Mouse (Mus musculus) kidney, adult 11 months (tissue): ENCODE results near the gene Olfr616.
"Not testable (repeated sequence)": the region's sequence is repeated elsewhere in the genome, so short reads cannot be mapped to it uniquely, and the experiment has no call there.

ENCODE experiments used
- DNase-seq: peaks from one replicate; pipeline ENCODE4 v3.0.0; 2022

Gene Olfr616

GRCm38 (mm10) chr7:103569043-103569442, at the start of gene Olfr616:
Olfr616 (minus strand) TSS chr7:103569143.
- DNase-seq = no peak

GRCm38 (mm10) chr7:103612434-103612833, 43.5 kb upstream of the Olfr616 start, which contains the start of gene Olfr620:
Olfr620 (minus strand) TSS chr7:103612534.
- no peak for DNase-seq

GRCm38 (mm10) chr7:103607425-103607824, 38.5 kb upstream of the Olfr616 start:
- DNase-seq = no peak

GRCm38 (mm10) chr7:103600275-103600674, 31.3 kb upstream of the Olfr616 start, which contains the start of gene Olfr619:
Olfr619 (plus strand) TSS chr7:103600575.
- no peak for DNase-seq

- no peak for DNase-seq
Measured at GRCm38 (mm10) chr7:103589803-103590202, 20.9 kb upstream of the Olfr616 start, which contains the start of gene Olfr618. Olfr618 (plus strand) TSS chr7:103590103.

DNA sequence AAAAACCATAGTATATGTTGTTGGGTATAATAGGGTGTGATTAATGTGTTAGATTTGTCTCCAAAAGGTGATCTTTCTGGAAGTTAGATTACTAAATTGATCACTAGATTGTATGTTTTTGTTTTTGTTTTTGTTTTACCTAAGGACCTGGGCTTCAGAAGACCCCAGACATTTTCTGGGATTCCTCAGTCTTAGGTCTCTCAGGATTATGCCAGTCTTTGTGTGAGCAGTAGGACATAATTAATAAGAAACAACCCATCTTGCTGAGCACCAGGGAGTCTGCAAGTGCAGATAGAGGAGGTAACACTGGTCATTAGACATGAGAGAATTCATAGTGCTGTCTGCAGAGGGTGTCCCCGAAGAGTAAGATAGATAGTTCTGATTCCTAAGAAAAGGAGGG, 3.8 kb upstream of the Olfr616 start, which contains the start of gene Olfr617:
Gene Olfr617 (plus strand): TSS at position 301 of the 400 bp plus-strand sequence.
- DNase-seq = no peak

GRCm38 (mm10) chr7:103555779-103556178, 13.2 kb downstream of the Olfr616 start, which contains the start of gene Olfr615:
Olfr615 (plus strand) TSS chr7:103556079.
- no peak for DNase-seq

GRCm38 (mm10) chr7:103547774-103548173, 21.2 kb downstream of the Olfr616 start, which contains the start of gene Olfr613:
Olfr613 (plus strand) TSS chr7:103548074.
- DNase-seq = no peak

DNA sequence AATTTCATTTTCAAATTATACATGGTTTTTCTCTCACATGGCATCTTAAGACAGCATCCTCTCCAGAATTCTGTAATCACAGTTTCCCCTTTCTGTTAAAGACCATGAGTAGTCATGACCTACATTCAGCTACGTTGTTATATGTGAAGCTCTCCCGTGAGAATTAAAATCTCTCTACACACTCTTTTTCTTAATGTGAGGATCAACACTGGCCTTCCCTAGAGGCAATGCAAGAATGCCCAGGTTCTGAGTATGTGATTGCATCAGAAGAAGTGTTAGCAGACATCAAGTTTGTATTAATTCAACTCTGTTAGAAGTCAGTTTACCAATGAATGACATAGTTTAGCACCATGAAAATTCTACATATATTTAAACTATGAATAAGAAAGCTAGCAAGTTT, 26.3 kb downstream of the Olfr616 start, which contains the start of gene Olfr612:
Gene Olfr612 (minus strand): TSS at position 101 of the 400 bp plus-strand sequence.
- DNase-seq = not testable (repeated sequence)

GRCm38 (mm10) chr7:103520746-103521145, 48.2 kb downstream of the Olfr616 start, which contains the start of gene Olfr611:
Olfr611 (minus strand) TSS chr7:103520846.
- DNase-seq = not testable (repeated sequence)
